In genomic region chr17:31073273-31074052, GRCm38 (mm10) we compare ENCODE assay signal across 8 mouse cellular contexts. TPM values are rescaled to one million over a fixed set of nuclear protein-coding genes. Genes with fewer than 3 reads are reported as not detected.
DNase-seq lines count a peak whose midpoint lies in the region; ATAC-seq and TF ChIP-seq lines count a peak whose summit lies in the region.

No protein-coding gene starts in this region.

- H3K36me3 ChIP-seq in forebrain, embryonic 13.5 days (ENCODE audit: poor library complexity, severe bottlenecking): no peaks in the 10 kb centered on the region
- no peaks in the 10 kb centered on the region; the same call in 1 of the 2 replicates for H3K36me3 ChIP-seq in liver, postnatal 0 days (replicated peaks; ENCODE audit: insufficient read depth, low read length)
- no peaks in the 10 kb centered on the region for H3K36me3 ChIP-seq in neural tube, embryonic 13.5 days

- no peaks in the 10 kb centered on the region for H3K9me3 ChIP-seq in forebrain, embryonic 13.5 days (replicated peaks)
- H3K9me3 ChIP-seq in liver, postnatal 0 days (ENCODE audit: low read length): no peaks in the 10 kb centered on the region
- H3K9me3 ChIP-seq in neural tube, embryonic 13.5 days: no peaks in the 10 kb centered on the region

- H3K4me3 ChIP-seq in forebrain, embryonic 13.5 days: peak overlapping the region; percentile 21
- peak overlapping the region; percentile 39 for H3K4me3 ChIP-seq in liver, postnatal 0 days (ENCODE audit: low read depth, low read length)
- H3K4me3 ChIP-seq in neural tube, embryonic 13.5 days: peak overlapping the region; percentile 32

- peak overlapping the region; percentile 81 for H3K27ac ChIP-seq in forebrain, embryonic 13.5 days
- H3K27ac ChIP-seq in liver, postnatal 0 days (ENCODE audit: low read depth): peak overlapping the region; percentile 80
- peak overlapping the region; percentile 84 for H3K27ac ChIP-seq in neural tube, embryonic 13.5 days (replicated peaks)

- 1% methylated on average over 31 of the region's 31 CpGs for WGBS in forebrain, embryonic 13.5 days
- WGBS in large intestine, adult 2 months: 2% methylated on average over 31 of the region's 31 CpGs
- 3% methylated on average over 31 of the region's 31 CpGs for WGBS in liver, postnatal 0 days (ENCODE audit: insufficient replicate concordance)
- 2% methylated on average over 31 of the region's 31 CpGs for WGBS in neural tube, embryonic 13.5 days

- H3K4me2 ChIP-seq in forebrain, embryonic 13.5 days: peak overlapping the region; percentile 63
- H3K4me2 ChIP-seq in liver, postnatal 0 days (ENCODE audit: low read depth, low read length): peak overlapping the region; percentile 81
- peak overlapping the region; percentile 56 for H3K4me2 ChIP-seq in neural tube, embryonic 13.5 days

- H3K4me1 ChIP-seq in forebrain, embryonic 13.5 days: peaks cover 65% of the 10 kb centered on the region
- H3K4me1 ChIP-seq in liver, postnatal 0 days (ENCODE audit: insufficient read depth): peaks cover 81% of the 10 kb centered on the region
- H3K4me1 ChIP-seq in neural tube, embryonic 13.5 days (replicated peaks): peaks cover 72% of the 10 kb centered on the region

- no peaks in the 10 kb centered on the region for H3K27me3 ChIP-seq in forebrain, embryonic 13.5 days
- no peaks in the 10 kb centered on the region for H3K27me3 ChIP-seq in liver, postnatal 0 days (ENCODE audit: insufficient read depth, low read length)
- no peaks in the 10 kb centered on the region for H3K27me3 ChIP-seq in neural tube, embryonic 13.5 days

- intact Hi-C loops in heart, postnatal 25 days (cut with DNase I): no loop called here

- peak; percentile 79 for ATAC-seq in cerebellum, adult (ENCODE audit: insufficient number of reproducible peaks, low FRiP score, low TSS enrichment)
- peak; percentile 85 for ATAC-seq in forebrain, embryonic 13.5 days
- peak; percentile 71 for ATAC-seq in liver, postnatal 0 days
- ATAC-seq in neural tube, embryonic 13.5 days (ENCODE audit: low read depth): peak; percentile 82

- no peak for TF ChIP-seq CTCF in liver, postnatal 0 days (IDR thresholded peaks at IDR 0.05; ENCODE audit: low read depth)

- 0 out of 2 replicates have a peak, but pooled peaks have one; percentile 42 for TF ChIP-seq EP300 in liver, postnatal 0 days (IDR thresholded peaks at IDR 0.05; ENCODE audit: low read depth)

- H3K9ac ChIP-seq in forebrain, embryonic 13.5 days: peak overlapping the region; percentile 48
- H3K9ac ChIP-seq in liver, postnatal 0 days (replicated peaks): peak overlapping the region; percentile 26; the same call in 1 of the 2 replicates
- H3K9ac ChIP-seq in neural tube, embryonic 13.5 days: peak overlapping the region; percentile 27

- DNase-seq in CD8-positive naive resting alpha-beta T cell, adult 2 months (ENCODE audit: low read depth in 2 of 2, low spot score in 2 of 2): peak; percentile 81 to 86
- peak; percentile 39 for DNase-seq in heart, postnatal 25 days (ENCODE audit: low spot score)
- DNase-seq in large intestine, adult 2 months (ENCODE audit: low read depth, low spot score): peak; percentile 56
- DNase-seq in liver, postnatal 0 days: peak; percentile 89
- DNase-seq in testis, postnatal 10 days (ENCODE audit: low spot score): peak; percentile 85

RNA-seq across cellular contexts. Expression of gene Abcg1, which starts 16.0 kb away (rescaled TPM):
- 18.2 and 18.7 TPM in 2 replicates for polyA plus RNA-seq in forebrain, embryonic 13.5 days (2015; fragmentation: Nextera tagmentation; extraction: Ambion mirVana)
- total RNA-seq in heart, postnatal 25 days (2021): 1 to 10 TPM; 3.8 to 6.0 TPM
- polyA plus RNA-seq in large intestine, adult 2 months (2012; rRNA removed): 3.2 and 3.4 TPM in 2 replicates
- 8.9 and 9.4 TPM in 2 replicates for polyA plus RNA-seq in liver, postnatal 0 days (2015; fragmentation: Nextera tagmentation; extraction: Ambion mirVana)
- 16.5 and 16.7 TPM in 2 replicates for polyA plus RNA-seq in neural tube, embryonic 13.5 days (2015; fragmentation: Nextera tagmentation; extraction: Ambion mirVana)

RNA-seq across cellular contexts. Expression of gene Tff3, which starts 56.0 kb away (rescaled TPM):
- 0.52 and 0.54 TPM in 2 replicates for polyA plus RNA-seq in forebrain, embryonic 13.5 days (2015; fragmentation: Nextera tagmentation; extraction: Ambion mirVana)
- total RNA-seq in heart, postnatal 25 days (2021): not detected
- polyA plus RNA-seq in large intestine, adult 2 months (2012; rRNA removed): 11,983 and 17,407 TPM in 2 replicates
- 932 and 1,034 TPM in 2 replicates for polyA plus RNA-seq in liver, postnatal 0 days (2015; fragmentation: Nextera tagmentation; extraction: Ambion mirVana)
- 2.8 and 3.0 TPM in 2 replicates for polyA plus RNA-seq in neural tube, embryonic 13.5 days (2015; fragmentation: Nextera tagmentation; extraction: Ambion mirVana)

Comparison
In these comparisons a context has a peak if more than half of its experiments do, and no peak if none do; other contexts are left out.
1. Peak in every context shown above with its lines: DNase-seq, ATAC-seq, H3K4me3 ChIP-seq and H3K27ac ChIP-seq.
2. DNase-seq: peak in every context shown above with its lines; median percentile 89 in liver, postnatal 0 days; 85 in testis, postnatal 10 days; 84 in CD8-positive naive resting alpha-beta T cell, adult 2 months; 56 in large intestine, adult 2 months; 39 in heart, postnatal 25 days.
3. RNA of gene Tff3, which starts 56.0 kb away (polyA plus RNA-seq): 11,983 to 17,407 TPM in large intestine, adult 2 months and 932 to 1,034 TPM in liver, postnatal 0 days; 2.8 to 3.0 TPM in neural tube, embryonic 13.5 days and 0.52 to 0.54 TPM in forebrain, embryonic 13.5 days; every median in the first group is over 100 times any median in the second.